Comparison of ENCODE assay signal across 13 mouse cellular contexts in the genomic region with DNA sequence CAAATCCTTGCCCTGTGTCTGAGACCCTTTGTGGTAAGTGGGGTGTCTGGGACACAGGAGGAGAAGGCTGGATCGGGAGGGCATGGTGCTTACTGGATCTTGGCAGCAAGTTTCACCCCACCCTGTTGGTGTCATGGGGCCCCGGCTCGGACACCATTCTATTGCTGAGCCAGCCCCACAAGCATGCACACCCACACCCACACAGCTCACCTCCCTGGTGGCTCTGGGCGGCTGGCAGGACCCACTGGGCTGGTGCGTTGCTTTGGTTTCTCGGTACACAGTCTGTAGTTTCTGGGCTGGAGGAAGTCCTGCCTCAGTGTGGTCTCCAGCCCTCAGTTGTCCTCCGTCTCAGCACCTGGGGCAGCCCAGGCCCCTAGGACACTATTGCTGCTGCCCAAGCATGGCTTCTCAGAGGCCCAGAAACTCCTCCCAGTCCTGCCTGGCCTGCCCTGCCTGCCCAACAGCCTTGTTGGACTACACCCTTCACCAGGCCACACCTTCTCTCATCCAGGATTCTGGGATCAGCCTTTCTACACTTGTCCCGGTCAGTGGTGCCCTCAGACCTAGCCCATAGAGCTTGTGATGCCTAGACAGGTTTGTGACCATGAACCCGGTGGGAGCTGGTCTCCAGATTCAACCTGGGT. TPM values are rescaled to one million over a fixed set of nuclear protein-coding genes. Genes with fewer than 3 reads are reported as not detected.
DNase-seq lines count a peak whose midpoint lies in the region; ATAC-seq and TF ChIP-seq lines count a peak whose summit lies in the region.
"Had no signal": no experiment of that assay in that cellular context is flagged by ENCODE, and none has a peak within 500 bp of the region (broad histone marks: within the 10 kb centered on the region; RNA-seq: fewer than 3 reads in every experiment).

Tmem184a (minus strand) TSS at position 380 of the 644 bp plus-strand sequence.

- no peaks in the 10 kb centered on the region for H3K9me3 ChIP-seq in forebrain, embryonic 15.5 days
- H3K9me3 ChIP-seq in forebrain, embryonic 12.5 days = no peaks in the 10 kb centered on the region
- H3K9me3 ChIP-seq in embryonic facial prominence, embryonic 15.5 days (replicated peaks) = no peaks in the 10 kb centered on the region
- H3K9me3 ChIP-seq in liver, embryonic 16.5 days (replicated peaks; ENCODE audit: control insufficient read depth, low read length) = no peaks in the 10 kb centered on the region
- H3K9me3 ChIP-seq: hindbrain, embryonic 15.5 days; megakaryocyte, embryonic 14.5 days had no signal

- H3K4me3 ChIP-seq in forebrain, embryonic 15.5 days = no peak within 1 kb of the TSS
- no peak within 1 kb of the TSS for H3K4me3 ChIP-seq in forebrain, embryonic 12.5 days (replicated peaks)
- no peak within 1 kb of the TSS for H3K4me3 ChIP-seq in lung, adult 2 months (replicated peaks; ENCODE audit: extremely low read depth, low read depth, low read length)
- H3K4me3 ChIP-seq in embryonic facial prominence, embryonic 15.5 days (replicated peaks) = no peak within 1 kb of the TSS
- no peak within 1 kb of the TSS for H3K4me3 ChIP-seq in liver, embryonic 16.5 days (ENCODE audit: low read depth, low read length)
- H3K4me3 ChIP-seq: hindbrain, embryonic 15.5 days; megakaryocyte, embryonic 14.5 days had no signal

- TF ChIP-seq POLR2A in lung, adult 2 months (IDR thresholded peaks at IDR 0.05; ENCODE audit: borderline replicate concordance, extremely low read depth, low read depth, low read length) = no peak

- H3K4me1 ChIP-seq in forebrain, embryonic 15.5 days = peaks cover 4% of the 10 kb centered on the region
- no peaks in the 10 kb centered on the region for H3K4me1 ChIP-seq in forebrain, embryonic 12.5 days
- no peaks in the 10 kb centered on the region for H3K4me1 ChIP-seq in lung, adult 2 months (ENCODE audit: control insufficient read depth, insufficient read depth, low read length)
- H3K4me1 ChIP-seq in embryonic facial prominence, embryonic 15.5 days = no peaks in the 10 kb centered on the region
- H3K4me1 ChIP-seq in liver, embryonic 16.5 days (ENCODE audit: control insufficient read depth, low read depth, low read length) = peaks cover 45% of the 10 kb centered on the region

- 86% methylated on average over 9 of the region's 9 CpGs for WGBS in forebrain, embryonic 15.5 days
- 87% methylated on average over 9 of the region's 9 CpGs for WGBS in forebrain, embryonic 12.5 days
- 78% methylated on average over 9 of the region's 9 CpGs for WGBS in lung, adult 2 months
- WGBS in embryonic facial prominence, embryonic 15.5 days = 77% methylated on average over 9 of the region's 9 CpGs
- WGBS in liver, embryonic 16.5 days (ENCODE audit: insufficient replicate concordance) = 80% methylated on average over 9 of the region's 9 CpGs

- peaks cover 18% of the 10 kb centered on the region for H3K36me3 ChIP-seq in forebrain, embryonic 15.5 days
- peaks cover 28% of the 10 kb centered on the region for H3K36me3 ChIP-seq in forebrain, embryonic 12.5 days (replicated peaks)
- peaks cover 27% of the 10 kb centered on the region for H3K36me3 ChIP-seq in embryonic facial prominence, embryonic 15.5 days
- peaks cover 6% of the 10 kb centered on the region; the same call in 1 of the 2 replicates for H3K36me3 ChIP-seq in liver, embryonic 16.5 days (ENCODE audit: control insufficient read depth, insufficient read depth)

- no peak within 1 kb of the TSS for H3K27ac ChIP-seq in forebrain, embryonic 15.5 days (replicated peaks)
- no peak within 1 kb of the TSS for H3K27ac ChIP-seq in forebrain, embryonic 12.5 days
- H3K27ac ChIP-seq in embryonic facial prominence, embryonic 15.5 days (replicated peaks) = peak within 1 kb of the TSS; percentile 24
- H3K27ac ChIP-seq in liver, embryonic 16.5 days (ENCODE audit: low read length) = peak within 1 kb of the TSS; percentile 76
- H3K27ac ChIP-seq: hindbrain, embryonic 15.5 days had no signal

- no peak for TF ChIP-seq CTCF in lung, adult 2 months (IDR thresholded peaks at IDR 0.05; ENCODE audit: insufficient read depth, low read length)

- no peak for DNase-seq in lung, adult 2 months
- no peak for DNase-seq in lung, postnatal 4 days
- DNase-seq in right cerebral cortex, postnatal 4 days = no peak
- no peak for DNase-seq in layer of hippocampus, postnatal 25 days (ENCODE audit: extremely low spot score in 1 of 2, low spot score in 1 of 2)
- DNase-seq: cerebellum, adult 18-20 months had no signal

- H3K9ac ChIP-seq in forebrain, embryonic 15.5 days (replicated peaks) = no peak within 1 kb of the TSS
- no peak within 1 kb of the TSS for H3K9ac ChIP-seq in forebrain, embryonic 12.5 days
- H3K9ac ChIP-seq in embryonic facial prominence, embryonic 15.5 days = no peak within 1 kb of the TSS
- peak within 1 kb of the TSS; percentile 44; the same call in 1 of the 2 replicates for H3K9ac ChIP-seq in liver, embryonic 16.5 days (ENCODE audit: low read depth, low read length)
- H3K9ac ChIP-seq: hindbrain, embryonic 15.5 days had no signal

- ATAC-seq in forebrain, embryonic 15.5 days (replicated peaks) = 0 out of 2 replicates have a peak, but pooled peaks have one; percentile 11
- no peak for ATAC-seq in forebrain, embryonic 12.5 days (ENCODE audit: low FRiP score)
- no peak for ATAC-seq in embryonic facial prominence, embryonic 15.5 days (ENCODE audit: insufficient number of reproducible peaks, low FRiP score, low TSS enrichment, low read depth)
- ATAC-seq in liver, embryonic 16.5 days (ENCODE audit: low read depth) = no peak

- peaks cover 4% of the 10 kb centered on the region; the same call in 1 of the 2 replicates for H3K27me3 ChIP-seq in forebrain, embryonic 15.5 days
- peaks cover 17% of the 10 kb centered on the region for H3K27me3 ChIP-seq in forebrain, embryonic 12.5 days
- H3K27me3 ChIP-seq in embryonic facial prominence, embryonic 15.5 days = 0 out of 2 replicates have a peak, but pooled peaks cover 2% of the 10 kb centered on the region
- H3K27me3 ChIP-seq in liver, embryonic 16.5 days (ENCODE audit: control insufficient read depth, insufficient read depth, low read depth, low read length) = no peaks in the 10 kb centered on the region
- H3K27me3 ChIP-seq: hindbrain, embryonic 15.5 days; megakaryocyte, embryonic 14.5 days had no signal

- no peak within 1 kb of the TSS for H3K4me2 ChIP-seq in forebrain, embryonic 15.5 days (replicated peaks)
- no peak within 1 kb of the TSS for H3K4me2 ChIP-seq in forebrain, embryonic 12.5 days
- no peak within 1 kb of the TSS for H3K4me2 ChIP-seq in embryonic facial prominence, embryonic 15.5 days (replicated peaks)
- H3K4me2 ChIP-seq in liver, embryonic 16.5 days (ENCODE audit: low read depth, low read length) = no peak within 1 kb of the TSS
- H3K4me2 ChIP-seq: hindbrain, embryonic 15.5 days had no signal

RNA-seq across cellular contexts. Expression of gene Tmem184a, which starts in this region (rescaled TPM):
- 0.06 and 0.08 TPM in 2 replicates for polyA plus RNA-seq in forebrain, embryonic 15.5 days (2015; fragmentation: Nextera tagmentation; extraction: Ambion mirVana)
- 0.54 and 0.85 TPM in 2 replicates for polyA plus RNA-seq in forebrain, embryonic 12.5 days (2016; fragmentation: Nextera tagmentation; extraction: Ambion mirVana)
- polyA plus RNA-seq in lung, adult 2 months (2012; rRNA removed) = 53.9 and 61.2 TPM in 2 replicates
- polyA plus RNA-seq in embryonic facial prominence, embryonic 15.5 days (2015; fragmentation: Nextera tagmentation; extraction: Ambion mirVana) = 10.7 and 12.2 TPM in 2 replicates
- 0.95 and 1.7 TPM in 2 replicates for polyA plus RNA-seq in liver, embryonic 16.5 days (2015; fragmentation: Nextera tagmentation; extraction: Ambion mirVana)
- under 1 TPM; 0.16 to 0.32 TPM for total RNA-seq in layer of hippocampus, postnatal 25 days (2021)
- total RNA-seq: granulocyte monocyte progenitor cell, adult 5-6 weeks; neutrophil, adult 5-6 weeks had no signal

Comparison
In these comparisons a context has a peak if more than half of its experiments do, and no peak if none do; other contexts are left out.
1. Peak in ATAC-seq in forebrain, embryonic 15.5 days; RNA of the gene not detected or under 1 TPM.
2. H3K27ac ChIP-seq: peak in embryonic facial prominence, embryonic 15.5 days (single experiment) and liver, embryonic 16.5 days (single experiment); none in forebrain, embryonic 15.5 days (single experiment) and forebrain, embryonic 12.5 days (single experiment).